Mouse (Mus musculus) brain, embryonic 14.5 days (tissue): Measurements from ENCODE around the gene Gtf2ird1.

Experiments used
- CTCF ChIP-seq: fragments of 200-500 bp; IDR thresholded peaks from 2 replicates; pipeline ENCODE4 v1.5.1; 2012; ENCODE audit warnings: inconsistent platforms, mild to moderate bottlenecking, moderate library complexity, borderline replicate concordance; ENCODE audit not compliant: insufficient read depth, insufficient read length; ENCODE audit errors: extremely low read depth
- POLR2A ChIP-seq: fragments of 200-500 bp; IDR thresholded peaks from 2 replicates; pipeline ENCODE4 v1.6.1; 2012; ENCODE audit warnings: mild to moderate bottlenecking, inconsistent platforms, borderline replicate concordance; ENCODE audit not compliant: poor library complexity, insufficient read depth, insufficient read length, severe bottlenecking; ENCODE audit errors: extremely low read depth

GRCm38 (mm10) chr5:134352527-134353001 is 104.0 kb downstream of the Gtf2ird1 start:
- TF ChIP-seq CTCF (no peak), POLR2A (no peak)
